Mouse (Mus musculus): ENCODE measurements around the gene Olfr288. TPM values are rescaled to one million over a fixed set of nuclear protein-coding genes. Genes with fewer than 3 reads are reported as not detected.

The Olfr288 gene
- polyA plus RNA-seq, 2 experiments: not detected

DNA sequence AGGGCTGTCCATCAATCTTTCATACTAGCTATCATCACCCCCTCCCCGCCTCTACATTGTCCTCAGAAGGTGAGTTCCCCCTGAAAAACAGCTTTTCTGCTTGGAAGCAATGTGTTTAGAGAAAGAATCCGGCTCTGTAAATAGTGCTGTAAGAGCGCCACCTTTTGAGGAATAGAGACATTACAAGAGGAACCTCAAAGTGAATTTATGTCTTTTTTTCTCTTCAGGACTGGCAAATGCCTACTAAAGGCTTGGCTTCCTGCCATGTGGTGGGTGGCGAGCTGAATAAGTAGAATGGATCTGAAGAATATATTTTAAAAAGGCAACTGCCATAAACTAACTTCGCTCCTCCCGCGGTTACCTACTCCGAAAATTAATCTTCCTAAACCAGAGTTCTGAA, 21.5 kb downstream of the Olfr288 start:
- Histone ChIP-seq H3K9ac (replicated peaks) (no peak overlapping the region), H3K27me3 (ENCODE audit: control insufficient read depth, insufficient read depth, low read length) (peaks cover 29% of the 10 kb centered on the region), H3K9me3 (ENCODE audit: control insufficient read depth, low read length) (no peaks in the 10 kb centered on the region), H3K27ac (no peak overlapping the region), H3K4me1 (replicated peaks; ENCODE audit: control insufficient read depth in 2 of 2, insufficient read depth in 2 of 2, low read length in 1 of 2) (no peaks in the 10 kb centered on the region), H3K36me3 (replicated peaks; ENCODE audit: control insufficient read depth, insufficient read depth, low read depth) (no peaks in the 10 kb centered on the region), H3K4me3 (ENCODE audit: insufficient read depth in 1 of 2, low read depth in 2 of 2, low read length in 2 of 2) (no peak overlapping the region), H3K4me2 (ENCODE audit: low read depth) (no peak overlapping the region)
- WGBS (ENCODE audit: insufficient replicate concordance): 31% methylated on average over 8 of the region's 8 CpGs
- ATAC-seq (ENCODE audit: insufficient read depth) (no peak), DNase-seq (ENCODE audit: low read depth in 3 of 3, low spot score in 3 of 3) (peak in 2 of 3 experiments; percentile 11 to 19)
- TF ChIP-seq EP300 (IDR thresholded peaks at IDR 0.05; ENCODE audit: low read depth) (no peak), CTCF (IDR thresholded peaks at IDR 0.05; ENCODE audit: low read depth) (peak; percentile 52; the same call in 1 of the 2 replicates)

DNA sequence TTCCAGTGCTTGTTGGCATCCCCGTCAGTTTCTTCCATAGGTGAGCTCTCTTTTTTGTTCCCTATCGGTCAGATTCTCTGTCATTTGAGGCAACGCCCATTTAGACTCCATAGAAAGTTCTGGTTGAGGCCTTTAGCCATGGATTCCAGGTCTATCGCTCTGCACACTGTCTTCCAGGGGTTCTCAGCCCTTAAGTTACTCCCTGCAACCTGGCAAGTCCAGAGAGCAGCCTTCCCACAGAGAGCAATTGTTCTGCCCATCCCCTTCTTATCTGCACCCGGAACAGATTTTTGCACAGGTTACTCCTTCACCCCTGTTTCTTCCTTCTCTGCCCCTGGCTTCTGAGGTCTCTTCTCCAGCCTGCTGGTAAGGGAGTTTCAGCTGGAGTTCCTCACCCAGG, 23.2 kb downstream of the Olfr288 start:
- no peaks in the 10 kb centered on the region for H3K36me3 ChIP-seq (replicated peaks; ENCODE audit: control insufficient read depth, insufficient read depth, low read depth)
- no peaks in the 10 kb centered on the region for H3K9me3 ChIP-seq (ENCODE audit: control insufficient read depth, low read length)
- no peak for TF ChIP-seq CTCF (IDR thresholded peaks at IDR 0.05; ENCODE audit: low read depth)
- no peak for TF ChIP-seq EP300 (IDR thresholded peaks at IDR 0.05; ENCODE audit: low read depth)
- 51% methylated on average over 5 of the region's 5 CpGs for WGBS (ENCODE audit: insufficient replicate concordance)
- peaks cover 46% of the 10 kb centered on the region for H3K27me3 ChIP-seq (ENCODE audit: control insufficient read depth, insufficient read depth, low read length)
- H3K9ac ChIP-seq (replicated peaks): no peak overlapping the region
- no peaks in the 10 kb centered on the region for H3K4me1 ChIP-seq (replicated peaks; ENCODE audit: control insufficient read depth in 2 of 2, insufficient read depth in 2 of 2, low read length in 1 of 2)
- H3K4me2 ChIP-seq (ENCODE audit: low read depth): no peak overlapping the region
- DNase-seq (ENCODE audit: low read depth in 3 of 3, low spot score in 3 of 3): no peak
- H3K27ac ChIP-seq: no peak overlapping the region
- no peak for ATAC-seq (ENCODE audit: insufficient read depth)
- no peak overlapping the region for H3K4me3 ChIP-seq (ENCODE audit: insufficient read depth in 1 of 2, low read depth in 2 of 2, low read length in 2 of 2)

DNA sequence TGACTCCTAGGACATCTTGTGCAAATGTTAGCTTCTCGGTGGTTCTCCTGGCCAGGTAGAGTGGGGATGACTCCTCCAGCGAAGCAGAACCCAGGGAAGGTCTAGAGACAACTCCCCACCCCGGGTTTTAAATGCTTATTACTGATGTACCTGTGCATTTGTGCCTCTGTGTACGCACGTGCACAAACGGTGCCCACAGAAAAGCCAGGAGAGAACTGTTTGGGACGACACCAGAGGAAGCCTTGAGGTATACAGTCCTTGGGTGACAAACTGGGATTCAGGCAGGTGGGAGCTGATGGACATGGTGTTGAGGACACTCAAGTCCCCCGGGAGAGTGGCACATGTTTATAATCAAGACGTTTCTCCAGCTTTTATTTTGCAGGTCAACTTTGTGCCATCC, 24.4 kb downstream of the Olfr288 start:
- no peak overlapping the region for H3K4me2 ChIP-seq (ENCODE audit: low read depth)
- peaks cover 57% of the 10 kb centered on the region for H3K27me3 ChIP-seq (ENCODE audit: control insufficient read depth, insufficient read depth, low read length)
- H3K36me3 ChIP-seq (replicated peaks; ENCODE audit: control insufficient read depth, insufficient read depth, low read depth): no peaks in the 10 kb centered on the region
- no peak for DNase-seq (ENCODE audit: low read depth in 3 of 3, low spot score in 3 of 3)
- H3K9ac ChIP-seq (replicated peaks): no peak overlapping the region
- no peaks in the 10 kb centered on the region for H3K9me3 ChIP-seq (ENCODE audit: control insufficient read depth, low read length)
- no peaks in the 10 kb centered on the region for H3K4me1 ChIP-seq (replicated peaks; ENCODE audit: control insufficient read depth in 2 of 2, insufficient read depth in 2 of 2, low read length in 1 of 2)
- H3K27ac ChIP-seq: no peak overlapping the region
- no peak overlapping the region for H3K4me3 ChIP-seq (ENCODE audit: insufficient read depth in 1 of 2, low read depth in 2 of 2, low read length in 2 of 2)
- 54% methylated on average over 9 of the region's 9 CpGs for WGBS (ENCODE audit: insufficient replicate concordance)
- TF ChIP-seq CTCF (IDR thresholded peaks at IDR 0.05; ENCODE audit: low read depth) (no peak), EP300 (IDR thresholded peaks at IDR 0.05; ENCODE audit: low read depth) (no peak)
- no peak for ATAC-seq (ENCODE audit: insufficient read depth)

DNA sequence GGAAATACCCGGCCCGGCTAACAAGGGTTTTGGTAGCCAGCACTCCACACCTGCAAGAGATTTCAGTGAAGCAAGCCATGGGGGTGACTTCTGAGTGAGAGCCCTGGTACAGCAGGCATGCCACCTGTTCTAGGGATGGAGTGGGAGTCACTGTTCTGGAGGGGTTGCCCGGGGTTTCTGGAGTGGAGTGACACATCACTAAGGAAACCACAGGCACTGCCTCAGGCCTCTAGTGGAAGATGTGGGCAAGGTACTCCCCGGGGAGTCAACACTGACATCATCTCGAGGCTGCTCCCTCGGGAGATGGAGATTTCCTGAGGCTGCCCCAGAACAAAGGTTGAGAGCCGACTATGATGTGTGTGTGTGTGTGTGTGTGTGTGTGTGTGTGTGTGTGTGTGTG, 25.0 kb downstream of the Olfr288 start:
- no peaks in the 10 kb centered on the region for H3K9me3 ChIP-seq (ENCODE audit: control insufficient read depth, low read length)
- ATAC-seq (ENCODE audit: insufficient read depth) (no peak), DNase-seq (ENCODE audit: low read depth in 3 of 3, low spot score in 3 of 3) (no peak)
- no peak overlapping the region for H3K27ac ChIP-seq
- H3K4me3 ChIP-seq (ENCODE audit: insufficient read depth in 1 of 2, low read depth in 2 of 2, low read length in 2 of 2): no peak overlapping the region
- WGBS (ENCODE audit: insufficient replicate concordance): 18% methylated on average over 7 of the region's 7 CpGs
- H3K27me3 ChIP-seq (ENCODE audit: control insufficient read depth, insufficient read depth, low read length): peaks cover 62% of the 10 kb centered on the region
- H3K36me3 ChIP-seq (replicated peaks; ENCODE audit: control insufficient read depth, insufficient read depth, low read depth): no peaks in the 10 kb centered on the region
- TF ChIP-seq CTCF (IDR thresholded peaks at IDR 0.05; ENCODE audit: low read depth) (no peak), EP300 (IDR thresholded peaks at IDR 0.05; ENCODE audit: low read depth) (no peak)
- H3K4me1 ChIP-seq (replicated peaks; ENCODE audit: control insufficient read depth in 2 of 2, insufficient read depth in 2 of 2, low read length in 1 of 2): no peaks in the 10 kb centered on the region
- H3K9ac ChIP-seq (replicated peaks): no peak overlapping the region
- H3K4me2 ChIP-seq (ENCODE audit: low read depth): no peak overlapping the region

DNA sequence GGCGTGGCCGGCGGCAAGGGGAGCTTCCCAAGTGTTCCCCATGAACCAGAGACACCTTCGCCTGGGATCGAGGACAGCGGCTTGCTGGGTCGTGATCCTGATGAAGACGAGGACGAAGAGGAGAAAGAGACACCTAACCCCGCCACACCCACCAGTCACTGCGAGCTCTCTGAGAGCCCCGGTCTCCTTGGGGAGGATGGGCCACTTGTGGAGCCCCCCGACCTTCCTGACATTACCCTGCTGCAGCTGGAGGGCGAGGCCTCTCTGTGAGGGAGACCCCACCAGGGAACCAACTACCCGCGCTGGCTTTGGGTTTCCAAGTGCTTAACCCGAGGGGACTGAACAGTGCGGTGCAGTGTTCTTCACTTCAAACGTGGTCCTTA, 26.7 kb downstream of the Olfr288 start:
- TF ChIP-seq CTCF (IDR thresholded peaks at IDR 0.05; ENCODE audit: low read depth) (no peak), EP300 (IDR thresholded peaks at IDR 0.05; ENCODE audit: low read depth) (no peak)
- Histone ChIP-seq H3K4me3 (ENCODE audit: insufficient read depth in 1 of 2, low read depth in 2 of 2, low read length in 2 of 2) (no peak overlapping the region), H3K27me3 (ENCODE audit: control insufficient read depth, insufficient read depth, low read length) (peaks cover 63% of the 10 kb centered on the region), H3K36me3 (replicated peaks; ENCODE audit: control insufficient read depth, insufficient read depth, low read depth) (no peaks in the 10 kb centered on the region), H3K4me2 (ENCODE audit: low read depth) (no peak overlapping the region), H3K27ac (no peak overlapping the region), H3K9me3 (ENCODE audit: control insufficient read depth, low read length) (no peaks in the 10 kb centered on the region), H3K9ac (replicated peaks) (no peak overlapping the region), H3K4me1 (replicated peaks; ENCODE audit: control insufficient read depth in 2 of 2, insufficient read depth in 2 of 2, low read length in 1 of 2) (no peaks in the 10 kb centered on the region)
- ATAC-seq (ENCODE audit: insufficient read depth) (no peak), DNase-seq (ENCODE audit: low read depth in 3 of 3, low spot score in 3 of 3) (no peak)
- WGBS (ENCODE audit: insufficient replicate concordance): 7% methylated on average over 19 of the region's 19 CpGs
